Mouse (Mus musculus): ENCODE data around the gene AB124611. TPM values are rescaled to one million over a fixed set of nuclear protein-coding genes. Genes with fewer than 3 reads are reported as not detected.
A peak's percentile ranks its signal among the peaks of the same experiment; 100 is the strongest.

AB124611 gene
- total and polyA plus RNA-seq, 2 experiments from 2014 or later: 0.15 to 1.00 TPM

- Histone ChIP-seq H3K27me3 (ENCODE audit: control insufficient read depth, insufficient read depth, low read length) (no peaks in the 10 kb centered on the region), H3K4me3 (ENCODE audit: low read depth, low read length) (no peak overlapping the region), H3K27ac (ENCODE audit: low read depth) (no peak overlapping the region), H3K9me3 (replicated peaks; ENCODE audit: control insufficient read depth, low read length) (no peaks in the 10 kb centered on the region), H3K4me1 (ENCODE audit: control insufficient read depth, insufficient read depth) (peaks cover 6% of the 10 kb centered on the region; the same call in 1 of the 2 replicates), H3K9ac (replicated peaks; ENCODE audit: low read depth, low read length) (no peak overlapping the region), H3K36me3 (replicated peaks; ENCODE audit: control insufficient read depth, insufficient read depth, low read length) (peaks cover 26% of the 10 kb centered on the region), H3K4me2 (ENCODE audit: low read depth, low read length) (no peak overlapping the region)
- TF ChIP-seq CTCF (IDR thresholded peaks at IDR 0.05; ENCODE audit: low read depth) (no peak), EP300 (IDR thresholded peaks at IDR 0.05; ENCODE audit: low read depth) (no peak)
- DNase-seq (ENCODE audit: low spot score) (no peak), ATAC-seq (ENCODE audit: insufficient read depth, low read depth) (no peak)
- 94% methylated on average over 1 of the region's 1 CpGs for WGBS
Observed at GRCm38 (mm10) chr9:21566538-21566937, 40.6 kb downstream of the AB124611 start.

- Histone ChIP-seq H3K4me1 (ENCODE audit: control insufficient read depth, insufficient read depth) (peaks cover 6% of the 10 kb centered on the region; the same call in 1 of the 2 replicates), H3K36me3 (replicated peaks; ENCODE audit: control insufficient read depth, insufficient read depth, low read length) (peaks cover 29% of the 10 kb centered on the region), H3K9me3 (replicated peaks; ENCODE audit: control insufficient read depth, low read length) (no peaks in the 10 kb centered on the region), H3K9ac (replicated peaks; ENCODE audit: low read depth, low read length) (no peak overlapping the region), H3K27me3 (ENCODE audit: control insufficient read depth, insufficient read depth, low read length) (no peaks in the 10 kb centered on the region), H3K27ac (ENCODE audit: low read depth) (no peak overlapping the region), H3K4me3 (ENCODE audit: low read depth, low read length) (no peak overlapping the region), H3K4me2 (ENCODE audit: low read depth, low read length) (no peak overlapping the region)
- WGBS: 72% methylated on average over 2 of the region's 2 CpGs
- ATAC-seq (ENCODE audit: insufficient read depth, low read depth) (no peak), DNase-seq (ENCODE audit: low spot score) (no peak)
- TF ChIP-seq CTCF (IDR thresholded peaks at IDR 0.05; ENCODE audit: low read depth) (no peak), EP300 (IDR thresholded peaks at IDR 0.05; ENCODE audit: low read depth) (no peak)
Observed at GRCm38 (mm10) chr9:21567051-21567450, 41.1 kb downstream of the AB124611 start.

- no peak overlapping the region for H3K4me2 ChIP-seq (ENCODE audit: low read depth, low read length)
- no peak overlapping the region for H3K4me3 ChIP-seq (ENCODE audit: low read depth, low read length)
- 86% methylated on average over 8 of the region's 8 CpGs for WGBS
- no peak overlapping the region for H3K27ac ChIP-seq (ENCODE audit: low read depth)
- H3K36me3 ChIP-seq (replicated peaks; ENCODE audit: control insufficient read depth, insufficient read depth, low read length): peaks cover 42% of the 10 kb centered on the region
- no peaks in the 10 kb centered on the region for H3K27me3 ChIP-seq (ENCODE audit: control insufficient read depth, insufficient read depth, low read length)
- no peaks in the 10 kb centered on the region for H3K9me3 ChIP-seq (replicated peaks; ENCODE audit: control insufficient read depth, low read length)
- no peak for DNase-seq (ENCODE audit: low spot score)
- no peak overlapping the region for H3K9ac ChIP-seq (replicated peaks; ENCODE audit: low read depth, low read length)
- peaks cover 6% of the 10 kb centered on the region; the same call in 1 of the 2 replicates for H3K4me1 ChIP-seq (ENCODE audit: control insufficient read depth, insufficient read depth)
- no peak for ATAC-seq (ENCODE audit: insufficient read depth, low read depth)
- no peak for TF ChIP-seq CTCF (IDR thresholded peaks at IDR 0.05; ENCODE audit: low read depth)
- TF ChIP-seq EP300 (IDR thresholded peaks at IDR 0.05; ENCODE audit: low read depth): no peak
Observed at GRCm38 (mm10) chr9:21568657-21569255, 42.8 kb downstream of the AB124611 start.

- DNase-seq (ENCODE audit: low spot score): no peak
- Histone ChIP-seq H3K9me3 (replicated peaks; ENCODE audit: control insufficient read depth, low read length) (no peaks in the 10 kb centered on the region), H3K27ac (ENCODE audit: low read depth) (no peak overlapping the region), H3K4me3 (ENCODE audit: low read depth, low read length) (no peak overlapping the region), H3K36me3 (replicated peaks; ENCODE audit: control insufficient read depth, insufficient read depth, low read length) (peaks cover 91% of the 10 kb centered on the region), H3K4me2 (ENCODE audit: low read depth, low read length) (no peak overlapping the region), H3K9ac (replicated peaks; ENCODE audit: low read depth, low read length) (no peak overlapping the region), H3K27me3 (ENCODE audit: control insufficient read depth, insufficient read depth, low read length) (no peaks in the 10 kb centered on the region), H3K4me1 (ENCODE audit: control insufficient read depth, insufficient read depth) (no peaks in the 10 kb centered on the region)
- TF ChIP-seq EP300 (IDR thresholded peaks at IDR 0.05; ENCODE audit: low read depth): no peak
- TF ChIP-seq CTCF (IDR thresholded peaks at IDR 0.05; ENCODE audit: low read depth): no peak
- 88% methylated on average over 8 of the region's 8 CpGs for WGBS
- 0 out of 2 replicates have a peak, but pooled peaks have one; percentile 11 for ATAC-seq (ENCODE audit: insufficient read depth, low read depth)
Observed at GRCm38 (mm10) chr9:21574012-21574801, 48.2 kb downstream of the AB124611 start.

- peaks cover 91% of the 10 kb centered on the region for H3K36me3 ChIP-seq (replicated peaks; ENCODE audit: control insufficient read depth, insufficient read depth, low read length)
- no peaks in the 10 kb centered on the region for H3K9me3 ChIP-seq (replicated peaks; ENCODE audit: control insufficient read depth, low read length)
- H3K27ac ChIP-seq (ENCODE audit: low read depth): no peak overlapping the region
- H3K4me2 ChIP-seq (ENCODE audit: low read depth, low read length): no peak overlapping the region
- TF ChIP-seq CTCF (IDR thresholded peaks at IDR 0.05; ENCODE audit: low read depth): no peak
- no peak for ATAC-seq (ENCODE audit: insufficient read depth, low read depth)
- no peak overlapping the region for H3K4me3 ChIP-seq (ENCODE audit: low read depth, low read length)
- H3K4me1 ChIP-seq (ENCODE audit: control insufficient read depth, insufficient read depth): no peaks in the 10 kb centered on the region
- 95% methylated on average over 10 of the region's 10 CpGs for WGBS
- no peaks in the 10 kb centered on the region for H3K27me3 ChIP-seq (ENCODE audit: control insufficient read depth, insufficient read depth, low read length)
- DNase-seq (ENCODE audit: low spot score): no peak
- no peak overlapping the region for H3K9ac ChIP-seq (replicated peaks; ENCODE audit: low read depth, low read length)
Observed at GRCm38 (mm10) chr9:21575253-21575652, 49.3 kb downstream of the AB124611 start.
